Mouse (Mus musculus) heart, postnatal 0 days (tissue): ENCODE measurements around the gene Syne4. TPM values are rescaled to one million over a fixed set of nuclear protein-coding genes. Genes with fewer than 3 reads are reported as not detected.

Experiments
- ATAC-seq: fragments of 200-750 bp; cut with Nextera tagmentation; 2 replicates; pipeline ENCODE4 v1.8.0; 2017; ENCODE audit warnings: low read depth, moderate number of reproducible peaks, moderate library complexity; ENCODE audit not compliant: insufficient read depth
- DNase-seq: peaks from one replicate; pipeline ENCODE4 v3.0.0-alpha.2; 2016; ENCODE audit warnings: low spot score
- H3K27ac ChIP-seq: fragments of 300-500 bp; sonication (generic); 2 replicates; pipeline ENCODE4 v1.5.1; 2014; ENCODE audit warnings: low read depth, mild to moderate bottlenecking
- H3K27me3 ChIP-seq: fragments of 300-500 bp; sonication (generic); 2 replicates; pipeline ENCODE4 v1.6.1; 2014; ENCODE audit warnings: low read length, mixed read lengths; ENCODE audit not compliant: control insufficient read depth, insufficient read depth
- H3K36me3 ChIP-seq: fragments of 300-500 bp; sonication (generic); replicated peaks from 2 replicates; pipeline ENCODE4 v1.6.1; 2014; ENCODE audit warnings: low read length, mixed read lengths; ENCODE audit not compliant: control insufficient read depth, insufficient read depth
- H3K4me1 ChIP-seq: fragments of 300-500 bp; sonication (generic); 2 replicates; pipeline ENCODE4 v1.6.1; 2014; ENCODE audit warnings: antibody characterized with exemption; ENCODE audit not compliant: control insufficient read depth, insufficient read depth
- H3K4me2 ChIP-seq: fragments of 300-500 bp; sonication (generic); 2 replicates; pipeline ENCODE4 v1.6.1; 2014; ENCODE audit warnings: low read depth, mild to moderate bottlenecking, low read length, moderate library complexity
- H3K4me3 ChIP-seq: fragments of 300-500 bp; sonication (generic); 2 replicates; pipeline ENCODE4 v1.5.1; 2014; ENCODE audit warnings: low read depth, low read length
- H3K9ac ChIP-seq: fragments of 300-500 bp; sonication (generic); replicated peaks from 2 replicates; pipeline ENCODE4 v1.6.1; 2014; ENCODE audit warnings: low read depth, low read length, mixed read lengths
- H3K9me3 ChIP-seq: fragments of 300-500 bp; sonication (generic); replicated peaks from 2 replicates; pipeline ENCODE4 v1.6.1; 2016; ENCODE audit warnings: low read length; ENCODE audit not compliant: control insufficient read depth
- CTCF ChIP-seq: IDR thresholded peaks from 2 replicates; pipeline ENCODE4 v1.5.1; 2016; ENCODE audit warnings: antibody characterized with exemption, control low read depth, low read depth
- EP300 ChIP-seq: IDR thresholded peaks from 2 replicates; pipeline ENCODE4 v1.6.1; 2016; ENCODE audit warnings: antibody characterized with exemption, low read depth
- WGBS: fragments of 180-500 bp; shearing (Covaris S2); extraction: QIAGEN DNeasy Blood & Tissue Kit; methylation state at CpG from one replicate; pipeline ENCODE4 v1.1.7; 2014; 5-methylcytosine and 5-hydroxymethylcytosine counted together
- polyA plus RNA-seq: library from polyadenylated mRNA; unstranded; fragments of >200 nt; fragmentation: Nextera tagmentation; extraction: Ambion mirVana; gene quantifications from 2 replicates; pipeline ENCODE4 v1.2.1, GENCODE M21; 2015
- total RNA-seq: library from RNA; depleted of rRNA; stranded (reverse); fragments of >200 nt; gene quantifications from 2 replicates; pipeline ENCODE4 v1.2.3, GENCODE M21; 2014; ENCODE audit warnings: low replicate concordance

Syne4 gene
- total and polyA plus RNA-seq, 2 experiments from 2014 or later = 0.34 to 1.6 TPM

DNA sequence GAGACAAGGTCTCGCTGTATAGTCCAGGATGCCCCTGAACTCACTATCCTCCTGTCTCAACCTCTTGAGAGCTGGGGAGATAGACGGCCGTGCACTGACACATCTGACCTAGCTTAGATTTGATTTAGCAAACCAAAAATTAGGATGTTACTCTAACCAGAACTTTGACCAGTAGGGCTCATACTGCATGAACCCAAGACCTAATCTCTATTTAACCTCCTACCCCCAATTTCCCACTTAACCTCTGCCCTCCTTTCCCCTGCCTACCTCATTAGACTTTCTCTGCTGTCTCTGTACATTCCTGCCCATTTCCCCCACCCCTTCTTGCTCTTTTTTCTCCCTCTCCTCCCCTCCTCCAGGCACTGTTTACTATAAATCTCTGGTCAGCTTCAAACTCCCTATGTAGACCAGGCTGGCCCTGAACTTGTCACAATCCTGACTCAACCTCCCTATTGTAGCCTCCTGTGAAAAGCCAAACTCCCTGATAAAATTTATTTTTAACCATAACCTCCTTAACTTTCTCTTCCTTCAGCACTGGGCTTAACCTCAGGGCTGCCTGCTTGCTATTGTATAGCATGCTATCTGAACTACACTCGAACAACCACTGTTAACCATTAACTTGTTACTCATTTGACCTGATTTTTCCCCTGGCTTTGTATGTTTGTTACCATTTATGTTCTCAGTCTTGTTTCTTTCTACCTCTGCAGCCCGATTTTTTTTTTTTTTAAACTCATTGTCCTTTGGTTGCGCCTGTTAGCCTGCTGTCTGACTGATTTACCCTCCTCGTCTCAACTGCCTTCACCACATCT lies 44.0 kb downstream of the Syne4 start:
- no peaks in the 10 kb centered on the region for H3K4me1 ChIP-seq
- no peak for DNase-seq
- H3K4me3 ChIP-seq = no peak overlapping the region
- H3K27ac ChIP-seq = no peak overlapping the region
- WGBS = 72% methylated on average over 7 of the region's 7 CpGs
- H3K4me2 ChIP-seq = no peak overlapping the region
- H3K9me3 ChIP-seq = no peaks in the 10 kb centered on the region
- no peak for ATAC-seq
- H3K9ac ChIP-seq = no peak overlapping the region
- peaks cover 7% of the 10 kb centered on the region; the same call in 1 of the 2 replicates for H3K27me3 ChIP-seq
- H3K36me3 ChIP-seq = no peaks in the 10 kb centered on the region
- TF ChIP-seq CTCF (no peak), EP300 (no peak)

DNA sequence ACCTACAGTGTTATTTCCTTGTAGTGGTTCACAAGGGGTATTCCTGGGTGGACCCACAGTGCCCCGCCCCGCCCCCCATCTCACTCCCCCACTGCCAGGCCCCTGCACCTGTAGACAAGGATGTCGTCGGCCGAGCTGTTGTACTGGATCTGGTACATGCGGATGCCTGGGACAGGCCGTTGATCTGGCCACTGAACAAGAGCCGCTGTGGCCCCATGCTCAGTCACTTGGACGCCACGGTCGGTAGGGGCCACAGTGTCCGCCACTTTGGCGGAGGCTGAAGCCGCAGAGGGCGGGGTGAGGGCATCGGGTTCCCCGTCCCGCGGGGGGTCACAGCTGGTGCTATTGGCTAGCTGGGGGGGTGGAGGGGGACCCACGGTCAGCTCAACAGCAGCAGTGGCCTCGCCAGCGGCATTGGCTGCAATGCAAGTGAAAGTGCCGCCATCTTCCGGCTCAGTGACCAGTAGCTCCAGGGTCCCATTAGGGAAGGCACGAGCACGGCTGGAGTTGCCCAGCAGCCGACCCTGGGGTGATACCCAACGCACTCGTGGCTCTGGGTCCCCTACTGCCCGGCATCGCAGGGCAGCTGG lies 44.8 kb downstream of the Syne4 start:
- 83% methylated on average over 31 of the region's 31 CpGs for WGBS
- Histone ChIP-seq H3K27ac (no peak overlapping the region), H3K27me3 (peaks cover 15% of the 10 kb centered on the region; the same call in 1 of the 2 replicates), H3K9me3 (no peaks in the 10 kb centered on the region), H3K4me2 (no peak overlapping the region), H3K4me1 (no peaks in the 10 kb centered on the region), H3K4me3 (no peak overlapping the region), H3K36me3 (no peaks in the 10 kb centered on the region), H3K9ac (no peak overlapping the region)
- DNase-seq = no peak
- TF ChIP-seq EP300 (no peak), CTCF (no peak)
- ATAC-seq = no peak

- H3K27ac ChIP-seq = no peak overlapping the region
- peaks cover 15% of the 10 kb centered on the region; the same call in 1 of the 2 replicates for H3K27me3 ChIP-seq
- H3K4me3 ChIP-seq = no peak overlapping the region
- no peak overlapping the region for H3K4me2 ChIP-seq
- DNase-seq (no peak), ATAC-seq (no peak)
- H3K36me3 ChIP-seq = no peaks in the 10 kb centered on the region
- no peak overlapping the region for H3K9ac ChIP-seq
- H3K4me1 ChIP-seq = no peaks in the 10 kb centered on the region
- no peak for TF ChIP-seq EP300
- TF ChIP-seq CTCF = no peak
- H3K9me3 ChIP-seq = no peaks in the 10 kb centered on the region
- 87% methylated on average over 17 of the region's 17 CpGs for WGBS
Measured at GRCm38 (mm10) chr7:30360028-30360427, 45.4 kb downstream of the Syne4 start.

DNA sequence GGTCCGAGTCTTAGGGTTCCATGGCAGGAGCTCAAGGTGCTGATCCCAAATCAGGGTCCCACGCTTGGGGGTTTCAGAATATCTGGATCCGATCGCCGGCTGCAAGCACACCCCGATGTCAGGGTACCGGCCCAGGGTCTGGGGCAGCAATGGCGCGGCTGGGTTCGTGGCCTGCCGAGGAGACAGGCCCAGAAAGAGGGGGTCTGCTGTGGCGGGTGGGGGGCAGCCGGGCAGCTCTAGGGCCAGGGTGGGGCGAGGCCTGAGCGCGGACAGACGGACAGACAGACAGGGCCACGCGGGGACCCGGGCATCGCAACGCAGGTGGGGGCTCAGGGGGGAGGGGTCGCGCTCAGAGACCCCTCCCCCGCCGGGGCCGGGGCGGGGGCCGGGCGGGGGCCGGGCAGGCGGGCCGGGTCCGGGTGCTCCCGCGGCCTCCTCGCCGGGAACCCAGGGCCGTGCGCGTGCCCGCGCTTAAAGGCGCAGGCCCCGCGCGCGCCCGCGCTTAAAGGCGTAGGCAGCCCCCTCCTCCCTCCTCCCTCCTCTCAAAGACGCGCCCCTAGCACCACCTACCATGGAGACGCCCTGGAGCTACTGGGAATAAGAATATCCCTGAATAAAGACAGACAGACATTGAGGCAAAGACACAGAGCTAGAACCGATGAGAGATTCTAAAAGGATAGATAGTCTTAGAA lies 48.2 kb downstream of the Syne4 start, which contains the start of gene Lrfn3:
Gene Lrfn3, minus strand, starts transcription at position 121 of the 692 bp plus-strand sequence.
- under 1% methylated on average over 50 of the region's 55 CpGs for WGBS
- ATAC-seq (peak; percentile 33; the same call in 1 of the 2 replicates), DNase-seq (no peak)
- no peak for TF ChIP-seq CTCF
- TF ChIP-seq EP300 = no peak
- Histone ChIP-seq H3K27me3 (peaks cover 17% of the 10 kb centered on the region; the same call in 1 of the 2 replicates), H3K4me1 (no peaks in the 10 kb centered on the region), H3K9ac (peak within 1 kb of the TSS; percentile 62), H3K36me3 (no peaks in the 10 kb centered on the region), H3K4me2 (peak within 1 kb of the TSS; percentile 93), H3K27ac (no peak within 1 kb of the TSS), H3K4me3 (peak within 1 kb of the TSS; percentile 72), H3K9me3 (no peaks in the 10 kb centered on the region)

DNA sequence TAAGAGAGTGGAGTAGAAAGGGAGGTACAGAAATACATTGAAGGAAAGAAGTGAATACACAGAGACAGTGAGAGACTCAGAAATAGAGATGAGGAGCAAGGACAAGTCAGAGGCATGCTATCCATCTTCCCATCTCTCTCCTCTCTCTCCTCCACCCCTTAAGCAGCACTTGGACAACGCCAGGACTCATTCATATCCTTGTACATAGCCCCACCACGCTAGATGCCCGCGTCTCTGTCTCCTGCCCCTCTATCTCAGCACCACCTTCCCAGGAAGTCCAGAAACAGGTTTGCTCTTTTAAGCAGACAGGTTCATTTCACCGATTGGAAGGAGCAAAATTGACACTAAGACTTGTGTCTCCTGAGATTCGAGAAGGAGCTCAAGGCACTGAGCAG lies 48.7 kb downstream of the Syne4 start:
- Histone ChIP-seq H3K36me3 (no peaks in the 10 kb centered on the region), H3K27me3 (peaks cover 17% of the 10 kb centered on the region; the same call in 1 of the 2 replicates), H3K9me3 (no peaks in the 10 kb centered on the region), H3K4me1 (no peaks in the 10 kb centered on the region), H3K4me3 (peak overlapping the region; percentile 72), H3K27ac (no peak overlapping the region), H3K9ac (peak overlapping the region; percentile 62), H3K4me2 (peak overlapping the region; percentile 93)
- DNase-seq (no peak), ATAC-seq (no peak)
- WGBS = 61% methylated on average over 6 of the region's 6 CpGs
- TF ChIP-seq EP300 (no peak), CTCF (no peak)
